Mouse (Mus musculus): ENCODE results near the gene Pls3.

Gene Pls3

DNA sequence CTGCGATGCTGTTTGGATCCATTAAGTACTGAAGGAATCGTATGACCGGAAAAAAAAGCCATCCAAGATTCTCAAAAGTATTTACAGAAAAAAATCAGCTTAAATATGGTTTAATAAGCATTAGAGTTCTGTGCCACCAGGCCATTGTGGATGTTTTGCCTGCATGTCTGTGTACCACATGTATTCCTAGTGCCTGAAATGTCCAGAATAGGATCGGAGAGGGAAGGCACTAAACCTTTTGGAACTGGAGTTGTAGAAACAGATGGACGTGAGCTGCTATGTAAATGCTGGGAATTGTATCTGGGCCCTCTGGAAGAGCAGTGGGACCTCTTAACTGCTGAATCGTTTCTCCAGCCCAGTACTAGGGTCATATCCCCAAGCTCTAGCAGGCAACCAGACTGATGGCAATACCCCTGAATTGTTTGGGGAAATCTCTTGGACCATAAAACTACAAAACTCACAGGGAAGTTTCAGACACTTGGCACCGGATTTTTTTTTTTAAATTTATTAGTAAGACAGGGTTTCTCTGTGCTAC is 110.1 kb downstream of the Pls3 start:
- no peak for DNase-seq

DNA sequence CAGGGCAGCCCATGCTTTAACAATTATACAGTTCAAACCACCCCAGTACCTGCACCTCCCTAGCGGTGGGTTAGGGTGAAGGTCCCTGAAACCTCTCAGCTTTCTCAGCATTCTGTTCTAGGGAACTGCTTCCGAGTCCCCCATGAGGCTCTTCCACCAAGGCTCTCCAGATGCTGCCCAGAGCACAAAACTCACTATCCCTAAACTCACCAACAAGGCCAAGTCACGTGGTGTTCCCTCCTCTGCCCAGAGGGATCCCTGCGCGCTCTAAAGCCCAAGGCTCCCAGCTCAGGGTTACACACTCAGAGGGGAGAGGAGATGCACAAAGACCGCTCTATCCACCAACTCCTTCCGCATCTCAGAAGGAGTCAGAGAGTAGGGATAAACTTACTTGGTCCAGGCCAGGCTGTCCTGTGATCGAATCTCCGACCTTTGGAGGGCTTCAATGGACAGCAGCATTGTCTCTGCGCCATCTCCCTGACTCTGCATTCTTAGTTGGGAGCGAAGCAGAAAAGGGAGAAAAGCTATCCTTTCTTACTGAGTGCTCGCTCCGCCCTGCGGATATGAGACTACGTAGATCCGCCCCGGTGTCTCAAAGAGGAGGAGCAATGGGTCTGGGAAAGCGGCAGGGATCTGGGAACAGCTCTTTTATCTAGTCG is 110.7 kb downstream of the Pls3 start:
- peak; percentile 55 to 61 for DNase-seq

DNA sequence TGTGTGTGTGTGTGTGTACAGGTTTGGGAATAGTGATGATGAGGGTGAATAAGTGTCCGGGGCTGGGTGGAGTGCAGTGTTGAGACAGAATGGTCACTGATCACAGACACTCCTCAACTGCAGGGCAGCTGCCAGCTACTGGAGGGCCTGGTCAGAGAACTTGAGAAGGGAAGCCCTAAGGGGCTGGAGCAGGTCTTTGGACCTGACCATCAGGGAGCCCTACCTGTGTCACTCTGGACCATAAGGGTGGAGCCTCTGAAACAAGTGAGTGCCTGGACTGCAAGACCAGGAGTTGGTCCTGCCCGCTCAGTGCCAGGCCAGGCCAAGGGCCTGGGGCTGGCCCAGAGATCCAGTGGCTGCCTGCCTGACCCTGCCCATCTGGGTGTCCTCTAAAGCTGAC is 115.5 kb downstream of the Pls3 start:
- peak in 1 of 2 experiments; percentile 22 for DNase-seq

DNA sequence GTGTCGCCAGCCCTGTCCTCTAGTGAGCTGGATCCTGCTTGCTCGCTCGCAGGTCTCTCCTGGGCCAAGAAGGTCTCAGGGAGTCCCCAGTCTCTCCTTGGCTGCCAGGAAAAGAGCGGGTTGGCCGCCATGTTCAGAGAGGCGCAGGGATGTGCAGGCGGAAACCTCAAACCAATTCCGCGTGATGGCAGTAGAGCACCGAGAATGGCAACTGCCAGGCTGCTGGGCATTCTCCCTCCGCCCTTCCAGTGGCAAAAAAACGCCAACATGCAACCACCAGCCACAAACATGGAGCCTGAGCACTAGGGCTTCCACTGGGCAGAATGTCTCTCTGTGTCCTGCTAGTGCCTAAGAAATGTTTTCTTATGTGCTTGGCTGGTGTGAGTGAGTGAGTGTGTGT is 115.9 kb downstream of the Pls3 start:
- peak in 1 of 2 experiments; percentile 88 for DNase-seq

DNA sequence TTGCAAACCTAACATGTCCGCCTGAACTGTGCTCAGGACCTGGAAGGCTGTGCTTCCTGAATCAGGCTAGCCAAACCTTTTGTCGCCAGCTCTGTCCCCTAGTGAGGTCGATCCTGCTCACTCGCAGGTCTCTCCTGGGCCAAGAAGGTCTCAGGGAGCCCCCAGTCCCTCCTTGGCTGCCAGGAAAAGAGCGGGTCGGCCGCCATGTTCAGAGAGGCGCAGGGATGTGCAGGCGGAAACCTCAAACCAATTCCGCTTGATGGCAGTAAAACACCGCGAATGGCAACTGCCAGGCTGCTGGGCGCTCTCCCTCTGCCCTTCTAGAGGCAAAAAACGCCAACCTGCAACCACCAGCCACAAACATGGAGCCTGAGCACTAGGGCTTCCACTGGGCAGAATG is 117.0 kb downstream of the Pls3 start:
- DNase-seq, result peak in 1 of 2 experiments; percentile 85

DNA sequence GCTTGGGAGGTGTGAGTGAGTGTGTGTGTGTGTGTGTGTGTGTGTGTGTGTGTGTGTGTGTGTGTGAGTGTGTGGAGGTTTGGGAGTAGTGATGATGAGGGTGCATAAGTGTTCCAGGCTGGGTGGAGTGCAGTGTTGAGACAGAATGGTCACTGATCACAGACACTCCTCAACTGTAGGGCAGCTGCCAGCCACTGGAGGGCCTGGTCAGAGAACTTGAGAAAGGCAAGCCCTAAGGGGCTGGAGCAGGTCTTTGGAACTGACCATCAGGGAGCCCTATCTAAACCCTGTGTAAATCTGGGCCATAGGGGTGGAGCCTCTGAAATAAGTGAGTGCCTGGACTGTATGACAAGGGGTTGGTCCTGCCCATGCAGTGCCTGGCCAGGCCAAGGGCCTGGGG is 120.5 kb downstream of the Pls3 start:
- DNase-seq, result peak in 1 of 2 experiments; percentile 61

DNA sequence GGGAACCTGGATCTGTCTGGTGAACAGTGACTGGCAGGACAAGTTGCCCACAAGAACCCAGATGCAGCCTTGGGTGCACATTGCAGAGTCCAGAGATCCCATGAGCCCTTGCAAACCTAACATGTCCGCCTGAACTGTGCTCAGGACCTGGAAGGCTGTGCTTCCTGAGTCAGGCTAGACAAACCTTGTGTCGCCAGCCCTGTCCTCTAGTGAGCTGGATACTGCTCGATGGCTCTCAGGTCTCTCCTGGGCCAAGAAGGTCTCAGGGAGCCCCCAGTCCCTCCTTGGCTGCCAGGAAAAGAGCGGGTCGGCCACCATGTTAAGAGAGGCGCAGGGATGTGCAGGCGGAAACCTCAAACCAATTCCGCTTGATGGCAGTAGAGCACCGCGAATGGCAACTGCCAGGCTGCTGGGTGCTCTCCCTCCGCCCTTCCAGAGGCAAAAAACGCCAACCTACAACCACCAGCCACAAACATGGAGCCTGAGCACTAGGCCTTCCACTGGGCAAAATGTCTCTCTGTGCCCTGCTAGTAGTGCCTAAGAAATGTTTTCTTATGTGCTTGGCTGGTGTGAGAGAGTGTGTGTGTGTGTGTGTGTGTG is 124.8 kb downstream of the Pls3 start:
- DNase-seq, result peak in 1 of 2 experiments; percentile 70

DNA sequence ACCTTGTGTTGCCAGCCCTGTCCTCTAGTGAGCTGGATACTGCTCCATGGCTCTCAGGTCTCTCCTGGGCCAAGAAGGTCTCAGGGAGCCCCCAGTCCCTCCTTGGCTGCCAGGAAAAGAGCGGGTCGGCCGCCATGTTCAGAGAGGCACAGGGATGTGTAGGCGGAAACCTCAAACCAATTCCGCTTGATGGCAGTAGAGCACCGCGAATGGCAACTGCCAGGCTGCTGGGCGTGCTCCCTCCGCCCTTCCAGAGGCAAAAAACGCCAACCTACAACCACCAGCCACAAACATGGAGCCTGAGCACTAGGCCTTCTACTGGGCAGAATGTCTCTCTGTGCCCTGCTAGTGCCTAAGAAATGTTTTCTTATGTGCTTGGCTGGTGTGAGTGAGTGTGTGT is 125.7 kb downstream of the Pls3 start:
- peak in 1 of 2 experiments; percentile 85 for DNase-seq

DNA sequence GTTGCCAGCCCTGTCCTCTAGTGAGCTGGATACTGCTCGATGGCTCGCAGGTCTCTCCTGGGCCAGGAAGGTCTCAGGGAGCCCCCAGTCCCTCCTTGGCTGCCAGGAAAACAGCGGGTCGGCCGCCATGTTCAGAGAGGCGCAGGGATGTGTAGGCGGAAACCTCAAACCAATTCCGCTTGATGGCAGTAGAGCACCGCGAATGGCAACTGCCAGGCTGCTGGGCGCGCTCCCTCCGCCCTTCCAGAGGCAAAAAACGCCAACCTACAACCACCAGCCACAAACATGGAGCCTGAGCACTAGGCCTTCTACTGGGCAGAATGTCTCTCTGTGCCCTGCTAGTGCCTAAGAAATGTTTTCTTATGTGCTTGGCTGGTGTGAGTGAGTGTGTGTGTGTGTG is 130.5 kb downstream of the Pls3 start:
- DNase-seq, result peak in 1 of 2 experiments; percentile 90

DNA sequence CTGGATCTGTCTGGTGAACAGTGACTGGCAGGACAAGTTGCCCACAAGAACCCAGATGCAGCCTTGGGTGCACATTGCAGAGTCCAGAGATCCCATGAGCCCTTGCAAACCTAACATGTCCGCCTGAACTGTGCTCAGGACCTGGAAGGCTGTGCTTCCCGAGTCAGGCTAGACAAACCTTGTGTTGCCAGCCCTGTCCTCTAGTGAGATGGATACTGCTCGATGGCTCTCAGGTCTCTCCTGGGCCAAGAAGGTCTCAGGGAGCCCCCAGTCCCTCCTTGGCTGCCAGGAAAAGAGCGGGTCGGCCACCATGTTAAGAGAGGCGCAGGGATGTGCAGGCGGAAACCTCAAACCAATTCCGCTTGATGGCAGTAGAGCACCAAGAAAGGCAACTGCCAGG is 135.5 kb downstream of the Pls3 start:
- DNase-seq, result peak in 1 of 2 experiments; percentile 15

Data from lung, postnatal 4 days (tissue).